Mouse (Mus musculus) liver (tissue): Measurements from ENCODE around the gene Tspan14.

Experiments used
- DNase-seq: peaks from one replicate; pipeline ENCODE4 v3.0.0-alpha.2; 2020; ENCODE audit warnings: mixed read lengths

Gene Tspan14

GRCm38 (mm10) chr14:40966392-40966861 is at the start of gene Tspan14:
Gene Tspan14 (minus strand): TSS chr14:40966807.
- DNase-seq, result no peak

DNA sequence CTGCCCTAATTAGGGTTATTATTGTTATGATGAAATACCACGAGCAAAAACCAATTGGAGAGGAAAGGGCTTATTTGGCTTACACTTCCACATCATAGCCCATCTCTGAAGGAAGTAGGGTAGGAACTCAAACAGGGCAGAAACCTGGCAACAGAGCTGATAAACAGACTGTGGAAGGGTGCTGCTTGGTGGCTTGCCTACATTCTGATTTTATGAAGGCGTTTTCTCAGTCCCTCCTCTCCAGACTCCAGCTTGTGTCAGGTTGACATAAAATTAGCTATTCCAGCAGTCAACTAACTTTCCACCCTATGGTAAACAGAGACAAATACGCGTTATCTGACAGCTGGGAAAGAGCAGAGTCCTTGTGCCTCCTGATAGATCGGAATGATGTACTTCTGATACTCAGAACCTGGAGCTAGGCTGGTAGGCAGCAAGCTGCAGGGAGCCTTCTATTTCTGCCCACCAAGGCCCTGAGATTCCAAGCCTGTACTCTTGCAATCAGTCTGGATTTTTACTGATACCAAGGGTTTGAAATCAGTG is 48.2 kb upstream of the Tspan14 start:
- DNase-seq, result no peak

DNA sequence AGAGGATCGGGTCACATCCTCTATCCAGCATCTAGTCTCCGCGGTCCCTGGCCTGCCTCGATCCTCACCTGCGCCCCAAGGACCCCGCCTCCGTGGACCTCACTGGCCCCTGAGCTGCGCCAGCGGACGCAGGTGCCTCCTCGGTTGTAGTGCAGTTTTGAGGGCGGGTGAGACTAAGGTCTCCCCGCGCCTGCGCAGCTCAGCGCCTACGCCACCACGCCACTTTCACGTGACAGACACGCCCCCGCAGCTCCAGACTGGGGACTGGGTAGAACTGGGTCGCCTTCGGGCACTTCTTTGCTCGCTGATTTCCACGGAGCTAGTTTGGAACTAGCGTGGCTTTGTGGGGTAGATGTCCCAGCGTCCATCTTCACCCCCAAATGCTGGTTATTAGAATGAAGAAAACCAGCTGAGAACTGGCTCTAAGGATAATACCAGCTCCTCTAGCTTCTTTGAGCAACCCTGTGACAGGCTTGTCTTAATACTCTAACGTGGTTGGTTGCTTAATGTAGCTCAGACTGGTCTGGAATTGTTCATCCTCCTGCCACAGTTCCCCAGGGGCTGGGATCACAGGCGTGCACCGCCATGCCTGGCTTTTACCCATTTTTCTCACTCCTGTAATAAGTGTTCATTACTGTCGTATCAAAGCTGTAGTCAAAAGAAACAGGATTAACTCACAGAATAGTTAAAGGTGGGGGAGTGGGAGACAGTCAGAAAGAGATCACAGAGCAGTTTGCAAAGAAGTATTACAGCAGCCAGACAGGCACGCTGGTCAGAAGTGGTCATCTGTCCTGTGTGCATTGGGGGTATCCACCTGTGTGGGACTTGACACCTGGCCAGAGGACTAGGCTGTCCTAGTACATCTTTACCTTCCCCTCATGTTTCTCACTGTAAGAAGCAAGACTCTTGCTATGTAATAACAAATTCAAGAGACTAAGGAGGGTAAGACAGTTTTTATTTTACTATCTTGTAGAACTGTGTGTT is 47.3 kb upstream of the Tspan14 start, which contains the start of gene Fam213a:
TSS of gene Fam213a (minus strand) at position 159 of the 984 bp plus-strand sequence.
- peak; percentile 95 for DNase-seq

- peak; percentile 37 for DNase-seq
These were observed 46.5 kb upstream of the Tspan14 start for GRCm38 (mm10) chr14:41013143-41013542.

GRCm38 (mm10) chr14:41011916-41012315 is 45.3 kb upstream of the Tspan14 start:
- no peak for DNase-seq

DNA sequence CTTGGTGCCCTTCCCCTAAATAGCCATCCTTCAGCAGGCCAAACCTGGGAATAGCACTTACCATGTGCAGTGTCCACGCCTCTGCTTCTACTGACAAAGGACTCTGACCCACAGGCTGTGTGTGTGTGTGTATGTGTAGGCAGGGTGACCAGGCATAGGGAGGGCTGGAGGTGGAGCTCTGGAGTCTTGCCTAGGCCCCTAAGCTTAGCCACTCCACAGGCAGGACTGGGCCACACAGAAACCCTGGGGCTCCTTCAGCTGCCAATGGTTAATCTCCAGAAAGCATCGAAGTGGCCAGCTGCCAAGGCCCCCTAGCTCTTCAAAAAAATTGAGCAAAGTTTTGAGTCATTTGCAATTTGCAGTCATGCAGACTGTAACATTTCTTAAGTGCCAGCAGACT is 41.5 kb upstream of the Tspan14 start:
- peak; percentile 76 for DNase-seq

GRCm38 (mm10) chr14:41007641-41008040 is 41.0 kb upstream of the Tspan14 start:
- DNase-seq, result peak; percentile 77

DNA sequence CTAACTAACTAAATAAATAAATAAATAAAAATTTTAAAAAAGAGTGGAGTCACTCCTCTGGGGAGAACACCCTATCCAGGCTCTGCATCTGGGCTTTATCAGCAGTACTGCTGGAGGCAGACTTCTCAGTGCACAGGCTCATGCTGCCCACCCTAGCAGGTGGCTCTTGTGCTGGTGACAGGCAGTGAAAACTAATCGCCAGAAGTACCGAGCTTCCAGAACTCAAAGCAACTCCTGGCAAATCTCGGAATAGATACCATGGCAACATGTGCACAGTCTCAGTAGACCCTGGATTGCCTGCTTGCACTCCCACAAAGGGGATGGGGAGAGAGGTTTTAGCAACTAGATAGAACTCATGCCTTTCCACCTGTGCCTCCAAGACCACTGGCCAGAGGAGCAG is 40.3 kb upstream of the Tspan14 start:
- peak; percentile 86 for DNase-seq

GRCm38 (mm10) chr14:41006263-41006662 is 39.7 kb upstream of the Tspan14 start:
- DNase-seq, result no peak

- DNase-seq, result no peak
These were observed 39.1 kb upstream of the Tspan14 start for GRCm38 (mm10) chr14:41005716-41006115.

DNA sequence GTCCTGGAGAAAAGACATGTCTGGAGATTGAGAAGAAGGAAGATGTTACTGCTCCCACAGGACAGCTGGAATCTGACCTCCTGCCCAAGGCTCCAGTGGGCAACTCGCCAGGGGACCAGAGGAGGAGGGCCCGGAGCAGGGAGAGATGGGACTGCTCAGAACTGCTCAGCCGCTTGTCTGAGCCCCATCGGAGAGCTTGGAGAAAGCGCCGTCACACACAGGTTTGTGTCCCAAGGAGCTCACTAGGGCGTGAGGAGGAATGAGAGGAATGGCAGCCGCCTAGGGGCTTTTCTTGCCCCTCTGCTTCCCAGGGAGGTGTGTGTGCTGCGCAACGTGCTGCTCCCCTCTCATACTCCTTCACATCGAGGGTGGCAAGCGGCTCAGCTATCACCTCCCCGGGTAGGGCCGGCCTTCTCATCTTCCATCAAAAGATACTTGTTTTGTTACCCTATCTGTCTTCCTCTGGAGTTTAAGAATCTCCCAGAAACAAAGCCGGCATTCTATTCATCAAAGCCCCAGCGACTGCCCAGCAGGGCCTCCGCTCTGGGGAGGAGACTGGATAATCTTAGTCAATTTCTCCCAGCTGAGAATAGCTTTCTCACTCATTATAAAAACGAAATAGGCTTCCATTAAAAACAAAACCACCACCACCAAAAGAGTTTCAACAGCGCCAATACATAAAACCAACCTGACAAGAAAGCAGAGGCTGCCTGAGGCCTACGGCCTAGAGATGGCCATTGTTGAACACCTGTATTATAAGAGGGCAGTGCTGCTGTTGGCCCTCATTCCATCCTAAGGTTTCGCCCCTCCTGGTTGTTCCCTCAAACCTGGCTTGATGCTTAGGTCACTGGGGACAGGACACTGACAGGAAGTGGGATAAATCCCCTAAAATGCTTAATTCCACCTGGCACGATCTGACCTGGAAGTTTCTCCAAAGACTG is 37.9 kb upstream of the Tspan14 start:
- DNase-seq, result no peak

DNA sequence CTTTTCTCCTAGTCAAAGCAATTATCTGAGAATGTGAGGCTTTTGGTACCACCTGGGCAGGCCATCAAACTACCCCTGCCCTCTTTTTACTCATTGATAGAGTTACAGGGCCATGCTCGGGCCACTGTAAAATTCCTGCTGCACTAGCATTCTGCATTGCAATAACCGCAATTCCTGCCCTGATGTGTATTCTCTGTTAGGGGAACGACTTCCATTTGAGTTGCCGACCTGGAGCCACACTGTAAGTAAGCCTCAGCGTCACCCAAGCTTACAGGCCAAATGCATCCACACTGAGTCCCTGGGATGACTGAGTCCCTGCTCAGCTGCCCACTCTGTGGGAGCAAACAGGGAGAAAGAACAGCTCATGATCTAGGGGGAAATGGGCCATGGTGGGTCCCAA is 35.0 kb upstream of the Tspan14 start:
- DNase-seq, result no peak

DNA sequence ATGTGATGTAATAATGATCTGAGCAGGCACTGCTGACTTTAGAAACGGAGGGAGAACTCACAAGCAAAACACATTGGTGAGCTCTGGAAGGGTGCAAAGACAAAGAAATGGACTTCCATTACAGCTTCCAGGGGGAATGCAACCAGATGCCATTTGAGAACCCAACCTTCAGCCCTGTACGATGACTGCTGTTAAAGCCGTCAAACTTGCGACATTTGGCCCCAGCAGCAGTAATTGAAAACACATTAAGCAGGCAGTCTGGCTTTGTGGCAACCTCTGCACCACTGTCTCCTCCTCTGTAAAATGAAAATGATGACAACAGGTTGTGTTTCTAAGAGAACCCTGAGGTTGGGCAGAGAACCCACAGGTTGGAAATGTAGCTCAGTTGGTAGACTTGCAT is 34.2 kb upstream of the Tspan14 start:
- no peak for DNase-seq

DNA sequence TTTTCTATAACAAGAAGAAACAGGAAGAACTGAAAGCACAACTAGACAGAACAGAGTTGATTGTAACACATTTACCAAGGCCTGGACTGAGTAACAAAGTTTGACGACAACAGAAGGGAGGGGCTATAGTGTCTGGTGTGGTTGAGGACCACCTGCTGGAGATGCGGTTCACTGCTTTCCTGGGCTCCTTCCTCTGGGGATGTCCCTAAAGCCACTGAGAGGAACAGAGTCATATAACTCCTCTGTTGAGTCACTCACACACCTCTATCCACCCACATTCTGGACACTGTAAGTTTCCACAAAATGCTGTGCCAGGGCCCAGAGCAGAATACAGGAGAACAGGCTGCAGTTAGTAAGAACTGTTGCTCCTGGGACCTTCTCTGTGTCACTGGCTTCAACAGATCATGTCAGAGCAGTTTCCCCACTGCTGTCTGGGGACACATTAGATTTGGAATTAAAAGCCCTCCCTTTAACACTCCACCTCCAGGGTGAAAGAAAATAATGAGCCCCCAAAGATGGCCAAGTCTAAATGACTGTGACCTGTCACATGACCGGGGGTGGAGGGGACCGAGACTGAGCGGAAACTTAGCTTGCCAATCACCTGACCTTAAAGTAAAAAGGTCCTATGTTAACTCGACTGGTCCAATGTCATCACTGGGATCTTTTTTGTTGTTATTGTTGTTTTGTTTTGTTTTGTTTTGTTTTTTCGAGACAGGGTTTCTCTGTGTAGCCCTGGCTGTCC is 33.5 kb upstream of the Tspan14 start:
- no peak for DNase-seq

DNA sequence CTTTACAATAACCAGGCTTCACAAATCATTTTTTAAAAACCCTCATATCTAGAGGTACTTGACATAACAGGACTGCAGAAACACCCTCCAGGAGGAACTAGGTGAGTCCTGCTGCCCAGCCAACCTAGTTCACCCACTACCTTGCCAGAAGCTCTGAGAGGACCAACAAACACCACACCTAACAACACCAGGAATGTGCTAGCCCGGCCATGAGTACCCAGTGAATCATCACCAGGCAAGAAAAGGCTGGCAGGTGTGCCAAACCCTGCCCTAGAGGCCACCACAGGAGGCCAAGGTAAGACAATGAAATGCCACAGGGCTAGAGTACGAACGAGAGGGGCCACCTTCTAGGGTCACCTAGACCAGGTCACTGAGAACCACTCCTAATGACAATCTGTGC is 29.6 kb upstream of the Tspan14 start:
- no peak for DNase-seq

GRCm38 (mm10) chr14:40992464-40992863 is 25.9 kb upstream of the Tspan14 start:
- DNase-seq, result peak; percentile 59

DNA sequence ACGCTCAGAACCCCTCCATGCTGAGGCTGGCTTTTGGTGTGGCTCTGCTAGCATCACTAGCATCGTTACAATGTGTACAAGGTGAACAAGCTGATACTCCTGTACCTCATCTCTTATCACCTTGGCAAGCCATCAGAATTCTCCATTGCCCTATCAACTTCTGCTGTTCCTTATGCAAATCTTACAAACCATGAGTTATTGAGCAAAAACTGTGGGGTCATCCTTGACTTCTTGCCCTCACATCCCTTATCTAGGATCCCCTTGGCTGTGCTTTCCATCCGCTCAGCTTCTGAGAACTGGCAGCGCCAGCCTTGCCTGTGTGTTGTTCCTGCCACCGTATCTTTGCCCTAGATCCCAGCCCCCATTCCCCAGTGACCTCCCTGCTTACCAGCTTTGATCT is 22.2 kb upstream of the Tspan14 start:
- DNase-seq, result peak; percentile 61

DNA sequence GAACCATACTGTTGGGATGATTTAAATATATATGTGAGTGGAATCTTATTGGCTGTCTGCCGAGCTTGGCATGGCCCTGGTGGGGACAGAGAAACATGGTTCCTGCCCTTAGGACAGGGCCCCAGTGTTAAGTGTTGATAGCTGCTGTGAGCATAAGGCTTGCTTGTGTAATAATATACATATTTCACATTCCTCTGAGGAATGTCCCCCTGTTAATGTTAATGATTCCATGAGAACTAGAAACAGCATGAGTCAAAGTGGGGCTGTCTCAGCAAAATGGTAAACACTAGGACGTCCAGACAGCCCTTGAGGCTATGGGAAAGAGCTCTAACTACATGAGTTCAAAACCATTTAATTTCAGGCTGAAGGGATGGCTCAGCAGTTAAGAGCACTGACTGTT is 20.6 kb upstream of the Tspan14 start:
- no peak for DNase-seq

DNA sequence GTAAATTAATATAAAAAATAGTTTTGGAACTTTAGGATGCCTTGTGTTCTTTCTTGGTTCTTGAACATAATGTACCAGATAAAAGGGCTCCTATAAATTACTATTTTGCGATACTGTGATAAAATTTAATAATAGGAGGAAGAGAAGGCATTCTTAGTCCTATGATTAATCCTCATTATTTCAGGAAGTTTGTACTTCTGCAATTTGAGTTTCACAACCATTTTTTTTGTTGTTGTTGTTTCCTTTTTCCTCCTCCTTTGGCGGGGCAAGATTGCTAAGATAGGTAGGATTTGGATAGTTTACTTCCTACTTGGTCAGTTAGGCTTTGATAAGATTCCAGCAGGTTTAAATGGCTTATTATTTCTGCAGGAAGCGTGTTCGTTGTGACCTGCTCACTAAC is 19.0 kb upstream of the Tspan14 start:
- DNase-seq, result no peak

DNA sequence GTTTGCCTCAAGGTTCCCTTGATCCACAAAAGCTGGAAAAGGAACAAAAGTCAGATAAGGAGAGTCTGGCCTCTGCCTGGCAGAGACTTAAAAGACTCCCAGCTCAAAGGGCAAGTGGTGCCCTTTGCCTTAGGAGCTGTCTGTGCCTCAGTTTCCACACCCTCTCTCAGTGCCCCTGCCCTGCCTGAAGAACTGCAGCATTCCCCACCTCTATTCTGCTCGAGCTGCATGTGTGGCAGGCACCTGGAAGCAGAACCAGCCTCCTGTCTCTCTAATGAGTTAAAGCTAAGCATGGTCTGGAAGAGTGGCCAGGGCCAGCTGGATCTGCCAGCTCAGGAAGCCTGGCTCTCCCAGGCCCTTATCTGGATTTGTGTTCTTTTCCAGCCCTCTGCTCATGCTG is 13.1 kb upstream of the Tspan14 start:
- DNase-seq, result no peak

- DNase-seq, result peak; percentile 67
These were observed 12.4 kb upstream of the Tspan14 start for GRCm38 (mm10) chr14:40979002-40979401.

GRCm38 (mm10) chr14:40975127-40975721 is 8.6 kb upstream of the Tspan14 start:
- DNase-seq, result peak; percentile 74
